Mouse (Mus musculus): ENCODE results near the gene Sppl3. TPM values are rescaled to one million over a fixed set of nuclear protein-coding genes. Genes with fewer than 3 reads are reported as not detected.
A peak's percentile ranks its signal among the peaks of the same experiment; 100 is the strongest.
"Not testable (repeated sequence)": the region's sequence is repeated elsewhere in the genome, so short reads cannot be mapped to it uniquely, and the experiment has no call there.

Sppl3 gene
- total RNA-seq, 2 experiments from 2014 or later, result 20.1 to 20.8 TPM

GRCm38 (mm10) chr5:115071096-115071901 is 60.4 kb downstream of the Sppl3 start:
- intact Hi-C loops (cut with DNase I), result loop anchor here (5.0 kb wide), 1 partner anchor 39 kb away; no protein-coding TSS in a partner anchor
- Histone ChIP-seq H3K27ac (no peak overlapping the region), H3K4me3 (no peak overlapping the region)
- DNase-seq, result no peak
- no peak for TF ChIP-seq CTCF (IDR thresholded peaks at IDR 0.05)

GRCm38 (mm10) chr5:115072143-115072542 is 61.2 kb downstream of the Sppl3 start:
- H3K27ac ChIP-seq, result no peak overlapping the region

DNA sequence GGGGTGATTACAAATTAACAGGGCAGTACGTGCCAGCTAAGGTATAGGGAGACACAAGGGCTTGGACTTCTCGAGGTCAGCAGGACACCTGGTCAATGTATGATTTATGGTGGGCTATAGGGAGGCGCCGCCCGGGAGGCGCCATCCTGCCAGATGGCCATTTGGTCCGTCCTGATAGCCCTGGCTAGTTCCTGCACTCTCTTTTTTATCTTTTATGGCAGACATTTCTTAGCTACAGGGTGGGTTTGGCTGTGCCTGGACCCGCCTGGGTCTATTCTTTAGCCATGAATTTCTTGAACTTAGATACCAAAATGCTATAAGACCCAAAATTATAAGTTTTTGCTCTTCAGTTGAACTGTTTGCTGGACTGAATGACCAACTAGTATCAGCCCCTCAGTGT is 62.4 kb downstream of the Sppl3 start:
- H3K27ac ChIP-seq, H3K4me3 ChIP-seq, DNase-seq: not testable (repeated sequence)
- intact Hi-C loops (cut with DNase I), result loop anchor here (5.0 kb wide), 1 partner anchor 41 kb away; no protein-coding TSS in a partner anchor

More at GRCm38 (mm10) chr5:115072143-115072542, 61.2 kb downstream of the Sppl3 start:
- no peak for TF ChIP-seq CTCF (IDR thresholded peaks at IDR 0.05)
- H3K4me3 ChIP-seq, result no peak overlapping the region
- peak; percentile 59 for DNase-seq
- intact Hi-C loops (cut with DNase I), result loop anchor here (5.0 kb wide), 1 partner anchor 40 kb away; no protein-coding TSS in a partner anchor

- Histone ChIP-seq H3K4me3 (no peak overlapping the region), H3K27ac (no peak overlapping the region)
- intact Hi-C loops (cut with DNase I), result loop anchor here (5.0 kb wide), 1 partner anchor 42 kb away; no protein-coding TSS in a partner anchor
- TF ChIP-seq CTCF (IDR thresholded peaks at IDR 0.05), result no peak
- no peak for DNase-seq
Measured at GRCm38 (mm10) chr5:115074749-115075148, 63.8 kb downstream of the Sppl3 start.

- intact Hi-C loops (cut with DNase I), result loop anchor here (1.0 kb wide), 1 partner anchor 97 kb away; no protein-coding TSS in a partner anchor
- peak; percentile 88 for TF ChIP-seq CTCF (IDR thresholded peaks at IDR 0.05)
- DNase-seq, result peak; percentile 76
Measured at GRCm38 (mm10) chr5:115076144-115076901, 65.4 kb downstream of the Sppl3 start.

GRCm38 (mm10) chr5:115081636-115082035 is 70.7 kb downstream of the Sppl3 start:
- TF ChIP-seq CTCF (IDR thresholded peaks at IDR 0.05), result no peak
- DNase-seq, result no peak
- no peak overlapping the region for H3K27ac ChIP-seq
- H3K4me3 ChIP-seq, result no peak overlapping the region
- intact Hi-C loops (cut with DNase I), result no loop called here

More at GRCm38 (mm10) chr5:115076144-115076901, 65.4 kb downstream of the Sppl3 start:
- Histone ChIP-seq H3K27ac (no peak overlapping the region), H3K4me3 (no peak overlapping the region)

DNA sequence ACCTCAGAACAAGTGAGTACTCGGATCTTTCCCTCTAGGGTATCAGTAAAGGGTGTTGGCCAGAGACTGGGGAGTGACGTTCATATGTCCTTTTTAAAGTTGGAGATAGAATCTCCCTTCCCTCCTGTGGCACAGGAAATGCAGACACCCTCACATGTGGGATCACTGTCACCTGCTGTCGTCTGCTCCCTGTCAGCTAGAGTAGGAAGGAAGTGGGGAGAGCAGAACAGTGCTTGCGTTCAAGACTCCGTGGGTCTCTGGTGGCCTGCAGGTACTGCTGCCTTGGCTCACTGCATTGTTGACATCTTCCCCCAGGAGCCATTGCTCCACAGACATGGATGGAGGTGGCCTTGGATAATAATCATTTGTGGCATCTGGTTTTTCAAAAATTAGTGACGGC is 72.6 kb downstream of the Sppl3 start:
- no peak overlapping the region for H3K4me3 ChIP-seq
- no peak for TF ChIP-seq CTCF (IDR thresholded peaks at IDR 0.05)

DNA sequence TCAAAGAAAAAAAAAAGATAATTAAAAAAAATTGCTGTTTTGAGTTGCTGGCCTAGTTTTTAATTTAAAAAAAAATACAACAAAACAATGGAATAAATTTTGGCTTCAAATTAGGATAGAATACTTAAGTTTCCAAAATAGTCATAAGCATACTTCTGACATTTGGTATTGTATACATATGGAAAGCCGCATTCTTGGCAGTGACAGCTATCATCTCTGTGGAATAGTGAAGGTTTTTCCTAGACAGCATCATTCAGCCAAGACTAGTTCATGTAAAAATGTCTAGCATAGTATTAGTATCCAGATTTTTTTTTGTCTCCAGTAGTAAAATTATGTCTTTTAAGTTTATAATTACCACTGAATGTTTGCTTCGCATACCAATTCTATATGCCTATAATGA is 74.7 kb downstream of the Sppl3 start:
- TF ChIP-seq CTCF (IDR thresholded peaks at IDR 0.05), result no peak
- no peak overlapping the region for H3K4me3 ChIP-seq
- H3K27ac ChIP-seq, result no peak overlapping the region
- intact Hi-C loops (cut with DNase I), result no loop called here
- DNase-seq, result no peak

More for the DNA sequence above, 72.6 kb downstream of the Sppl3 start:
- intact Hi-C loops (cut with DNase I), result no loop called here
- DNase-seq, result no peak
- H3K27ac ChIP-seq, result no peak overlapping the region

DNA sequence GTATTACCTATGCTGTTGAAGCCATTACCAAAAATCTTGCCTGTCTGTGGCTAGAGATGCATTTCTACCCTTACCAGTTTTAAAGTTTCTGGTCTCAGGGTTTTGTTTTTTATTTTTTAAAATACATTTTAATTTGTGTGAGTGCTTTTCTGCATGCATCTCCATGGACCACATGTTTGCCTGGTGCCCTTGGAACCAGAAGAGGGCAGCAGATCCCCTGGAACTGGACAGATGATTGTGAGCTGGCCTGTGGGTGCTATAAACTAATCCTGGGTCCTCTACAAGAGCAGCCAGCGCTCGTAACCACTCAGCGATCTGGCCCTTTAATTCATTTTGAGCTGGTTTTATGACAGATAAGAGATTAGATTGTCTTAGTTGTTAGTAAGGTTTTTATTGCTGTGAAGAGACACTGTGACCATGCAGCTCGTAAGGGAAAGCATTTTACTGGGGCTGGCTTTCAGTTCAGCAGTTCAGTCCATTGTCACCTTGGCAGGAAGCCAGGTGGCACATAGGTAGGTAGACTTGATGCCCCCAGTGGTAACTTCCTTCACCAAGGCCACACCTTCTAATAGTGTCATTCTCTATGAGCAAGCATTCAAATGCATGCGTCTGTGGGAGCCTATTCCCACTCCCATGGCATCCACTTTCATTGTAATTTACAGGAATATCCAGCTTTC is 78.8 kb downstream of the Sppl3 start:
- TF ChIP-seq CTCF (IDR thresholded peaks at IDR 0.05), result peak; percentile 33
- Histone ChIP-seq H3K27ac (no peak overlapping the region), H3K4me3 (no peak overlapping the region)
- intact Hi-C loops (cut with DNase I), result no loop called here
- DNase-seq, result no peak

DNA sequence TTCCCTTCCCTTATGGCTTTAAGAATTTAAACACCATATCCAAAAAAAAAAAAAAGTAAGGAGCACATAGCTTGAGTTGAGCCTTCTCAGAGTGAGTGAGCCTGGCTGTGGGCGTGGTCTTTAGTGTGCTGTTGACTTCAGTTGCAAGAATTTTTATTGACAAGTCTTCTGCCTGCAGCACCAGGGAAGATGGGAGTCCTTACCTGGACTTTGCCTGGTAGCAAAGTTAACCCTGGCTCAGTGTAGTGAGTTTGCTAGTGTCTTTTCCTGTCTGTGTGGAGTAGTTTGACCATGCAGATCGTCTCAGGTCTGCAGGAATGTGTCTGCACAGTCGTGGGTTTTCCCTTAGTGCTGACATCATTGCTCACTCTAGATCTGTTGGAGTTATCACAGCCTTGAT is 80.1 kb downstream of the Sppl3 start:
- intact Hi-C loops (cut with DNase I), result no loop called here
- TF ChIP-seq CTCF (IDR thresholded peaks at IDR 0.05), result no peak
- H3K27ac ChIP-seq, result no peak overlapping the region
- H3K4me3 ChIP-seq, result no peak overlapping the region
- DNase-seq, result no peak

- intact Hi-C loops (cut with DNase I), result no loop called here
- no peak overlapping the region for H3K27ac ChIP-seq
- no peak for TF ChIP-seq CTCF (IDR thresholded peaks at IDR 0.05)
- H3K4me3 ChIP-seq, result no peak overlapping the region
- DNase-seq, result no peak
Measured at GRCm38 (mm10) chr5:115091776-115092175, 80.8 kb downstream of the Sppl3 start.

- no peak within 1 kb of the TSS for H3K27ac ChIP-seq
- intact Hi-C loops (cut with DNase I), result no loop called here
- no peak for TF ChIP-seq CTCF (IDR thresholded peaks at IDR 0.05)
- no peak for DNase-seq
- H3K4me3 ChIP-seq, result no peak within 1 kb of the TSS
Measured at GRCm38 (mm10) chr5:115098195-115098594, 87.3 kb downstream of the Sppl3 start, which contains the start of gene Gm10401. Gene Gm10401, minus strand, starts transcription at chr5:115098295.
